Mouse (Mus musculus) stomach, postnatal 0 days (tissue): Measurements from ENCODE around the gene 1700109H08Rik. TPM values are rescaled to one million over a fixed set of nuclear protein-coding genes. Genes with fewer than 3 reads are reported as not detected.

Experiments used
- ATAC-seq: fragments of 200-750 bp; cut with Nextera tagmentation; 2 replicates; pipeline ENCODE4 v1.8.0; 2017; ENCODE audit not compliant: low FRiP score, low TSS enrichment
- DNase-seq: peaks from one replicate; pipeline ENCODE4 v3.0.0-alpha.2; 2016; ENCODE audit warnings: low spot score
- H3K27ac ChIP-seq: fragments of 300-500 bp; sonication (generic); replicated peaks from 2 replicates; pipeline ENCODE4 v1.5.1; 2014; ENCODE audit warnings: mild to moderate bottlenecking, control low read depth
- H3K27me3 ChIP-seq: fragments of 300-500 bp; sonication (generic); 2 replicates; pipeline ENCODE4 v1.6.1; 2014; ENCODE audit warnings: low read length; ENCODE audit not compliant: control insufficient read depth, insufficient read depth
- H3K36me3 ChIP-seq: fragments of 300-500 bp; sonication (generic); 2 replicates; pipeline ENCODE4 v1.6.1; 2014; ENCODE audit warnings: low read length, mixed read lengths; ENCODE audit not compliant: control insufficient read depth, insufficient read depth
- H3K4me1 ChIP-seq: fragments of 300-500 bp; sonication (generic); replicated peaks from 2 replicates; pipeline ENCODE4 v1.6.1; 2014; ENCODE audit warnings: antibody characterized with exemption; ENCODE audit not compliant: control insufficient read depth, insufficient read depth
- H3K4me2 ChIP-seq: fragments of 300-500 bp; sonication (generic); replicated peaks from 2 replicates; pipeline ENCODE4 v1.6.1; 2014; ENCODE audit warnings: low read depth, mild to moderate bottlenecking, control low read depth, moderate library complexity
- H3K4me3 ChIP-seq: fragments of 300-500 bp; sonication (generic); 2 replicates; pipeline ENCODE4 v1.5.1; 2014; ENCODE audit warnings: low read depth, low read length, control low read depth
- H3K9ac ChIP-seq: fragments of 300-500 bp; sonication (generic); 2 replicates; pipeline ENCODE4 v1.6.1; 2014; ENCODE audit warnings: mild to moderate bottlenecking, low read length, control low read depth, mixed read lengths
- H3K9me3 ChIP-seq: fragments of 300-500 bp; sonication (generic); 2 replicates; pipeline ENCODE4 v1.6.1; 2016; ENCODE audit warnings: low read length; ENCODE audit not compliant: control insufficient read depth
- CTCF ChIP-seq: IDR thresholded peaks from 2 replicates; pipeline ENCODE4 v1.5.1; 2016; ENCODE audit warnings: antibody characterized with exemption, low read depth, mild to moderate bottlenecking, moderate library complexity
- EP300 ChIP-seq: optimal IDR thresholded peaks from 2 replicates; pipeline ENCODE3; 2016; ENCODE audit warnings: antibody characterized with exemption
- WGBS: fragments of 180-500 bp; shearing (Covaris S2); extraction: QIAGEN DNeasy Blood & Tissue Kit; methylation state at CpG from one replicate; pipeline ENCODE4 v1.1.7; 2014; 5-methylcytosine and 5-hydroxymethylcytosine counted together
- polyA plus RNA-seq: library from polyadenylated mRNA; unstranded; fragments of >200 nt; fragmentation: Nextera tagmentation; extraction: Ambion mirVana; gene quantifications from 2 replicates; pipeline ENCODE4 v1.2.1, GENCODE M21; 2015

The 1700109H08Rik gene
- polyA plus RNA-seq, 1 experiment from 2014 or later = 0.91 TPM

DNA sequence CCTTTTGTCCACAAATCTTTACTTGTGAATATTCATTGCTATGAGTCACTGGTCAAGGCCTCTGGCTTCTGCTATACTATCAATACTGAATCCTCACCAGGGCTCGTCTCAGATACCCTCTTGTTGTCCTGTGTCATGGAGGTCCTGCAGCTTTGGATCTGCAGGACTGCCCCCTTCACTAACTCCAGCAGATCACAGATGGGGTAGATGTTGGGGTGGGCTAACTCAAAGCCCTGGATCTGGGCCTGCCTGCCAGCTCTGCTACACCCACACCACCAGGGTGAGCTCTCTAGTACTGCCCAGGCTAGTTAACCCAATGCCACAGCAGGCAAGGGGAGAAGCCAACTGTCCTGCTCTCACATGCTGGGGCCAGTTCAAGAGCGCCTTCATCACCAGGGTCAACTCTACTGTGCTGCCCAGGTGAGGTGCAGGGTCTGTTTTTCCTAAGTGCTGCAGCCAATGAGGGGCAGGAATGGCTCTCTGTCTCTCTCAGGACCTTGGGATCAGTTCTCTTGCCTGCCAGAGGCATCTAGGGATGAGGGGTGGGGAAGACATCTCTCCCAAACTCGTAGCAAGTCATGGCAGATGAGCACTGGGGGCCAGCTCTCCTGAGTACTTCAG lies 34.7 kb upstream of the 1700109H08Rik start:
- Histone ChIP-seq H3K9ac (no peak overlapping the region), H3K27ac (no peak overlapping the region), H3K36me3 (no peaks in the 10 kb centered on the region), H3K9me3 (no peaks in the 10 kb centered on the region), H3K4me1 (no peaks in the 10 kb centered on the region), H3K4me2 (no peak overlapping the region), H3K4me3 (no peak overlapping the region), H3K27me3 (no peaks in the 10 kb centered on the region; the same call in 1 of the 2 replicates)
- no peak for DNase-seq
- no peak for ATAC-seq
- TF ChIP-seq EP300 (no peak), CTCF (no peak)
- WGBS = 82% methylated on average over 3 of the region's 3 CpGs

DNA sequence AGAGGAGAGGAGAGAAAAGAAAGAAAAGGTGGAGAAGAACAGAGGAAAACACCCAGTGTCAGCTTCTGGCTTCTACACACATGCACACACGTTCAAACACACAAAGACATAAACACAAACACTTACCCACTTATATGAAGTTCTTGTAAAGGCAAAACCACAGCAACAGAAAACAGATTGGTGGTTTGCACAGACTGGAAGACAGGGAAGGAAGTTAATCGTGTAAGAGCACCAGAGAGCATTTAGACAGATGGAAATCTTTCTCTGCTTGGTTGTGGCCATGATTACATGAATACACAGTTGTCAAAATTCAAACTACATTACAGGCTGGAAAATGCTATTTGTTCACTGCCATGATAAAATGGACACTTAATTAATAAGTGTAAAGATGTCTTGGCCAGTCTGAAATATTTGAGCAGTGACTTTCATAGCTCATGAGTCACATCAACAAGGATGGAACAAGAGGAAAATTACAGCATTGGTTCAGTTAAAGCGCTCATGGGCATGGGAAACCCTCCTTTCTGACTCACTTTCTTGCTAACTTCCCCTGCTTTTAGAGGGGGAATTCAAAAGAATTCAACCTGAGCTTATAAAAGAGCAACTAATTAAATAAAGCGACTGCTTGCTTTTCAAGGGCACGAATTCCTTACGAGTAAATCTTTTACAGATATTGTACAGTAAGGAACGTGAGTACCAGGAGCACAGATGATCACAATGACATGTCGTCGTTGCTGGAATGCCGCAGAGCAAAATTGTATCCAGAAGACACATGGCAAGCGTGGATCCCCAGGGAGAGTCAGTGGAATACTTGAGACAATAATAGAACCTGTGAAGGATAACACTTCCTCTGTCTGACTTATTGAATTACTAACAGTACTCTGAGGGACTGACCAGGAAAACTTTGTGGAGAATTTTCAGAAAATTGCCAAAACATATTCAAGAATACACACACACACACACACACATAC lies 32.6 kb upstream of the 1700109H08Rik start:
- Histone ChIP-seq H3K9ac (no peak overlapping the region), H3K4me1 (no peaks in the 10 kb centered on the region), H3K36me3 (no peaks in the 10 kb centered on the region), H3K4me3 (no peak overlapping the region), H3K4me2 (no peak overlapping the region), H3K27me3 (no peaks in the 10 kb centered on the region; the same call in 1 of the 2 replicates), H3K9me3 (no peaks in the 10 kb centered on the region), H3K27ac (no peak overlapping the region)
- no peak for DNase-seq
- no peak for TF ChIP-seq CTCF
- TF ChIP-seq EP300 = no peak
- ATAC-seq = no peak
- 40% methylated on average over 11 of the region's 11 CpGs for WGBS

DNA sequence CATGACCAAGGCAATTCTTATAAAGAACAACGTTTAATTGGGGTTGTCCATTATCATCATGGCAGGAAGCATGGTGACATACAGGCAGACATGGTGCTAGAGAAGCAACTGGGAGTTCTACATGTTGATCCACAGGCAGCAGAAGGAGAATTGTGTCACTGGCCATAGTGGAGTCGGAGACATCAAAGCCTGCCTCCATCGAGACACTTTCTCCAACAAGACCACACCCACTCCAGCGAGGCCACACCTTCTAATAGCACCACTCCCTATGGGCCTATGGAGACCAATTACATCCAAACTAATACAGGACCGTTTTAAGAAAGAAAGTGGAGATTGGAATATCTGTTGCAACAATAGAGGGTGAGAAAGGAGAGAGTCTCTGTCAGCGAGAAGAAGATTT lies 29.5 kb upstream of the 1700109H08Rik start:
- WGBS = 72% methylated on average over 6 of the region's 6 CpGs
- DNase-seq = no peak
- no peak overlapping the region for H3K4me3 ChIP-seq
- TF ChIP-seq CTCF = no peak
- TF ChIP-seq EP300 = no peak
- H3K9ac ChIP-seq = no peak overlapping the region
- no peaks in the 10 kb centered on the region for H3K9me3 ChIP-seq
- H3K4me2 ChIP-seq = no peak overlapping the region
- no peaks in the 10 kb centered on the region; the same call in 1 of the 2 replicates for H3K27me3 ChIP-seq
- H3K36me3 ChIP-seq = no peaks in the 10 kb centered on the region
- no peak for ATAC-seq
- H3K4me1 ChIP-seq = no peaks in the 10 kb centered on the region
- no peak overlapping the region for H3K27ac ChIP-seq

DNA sequence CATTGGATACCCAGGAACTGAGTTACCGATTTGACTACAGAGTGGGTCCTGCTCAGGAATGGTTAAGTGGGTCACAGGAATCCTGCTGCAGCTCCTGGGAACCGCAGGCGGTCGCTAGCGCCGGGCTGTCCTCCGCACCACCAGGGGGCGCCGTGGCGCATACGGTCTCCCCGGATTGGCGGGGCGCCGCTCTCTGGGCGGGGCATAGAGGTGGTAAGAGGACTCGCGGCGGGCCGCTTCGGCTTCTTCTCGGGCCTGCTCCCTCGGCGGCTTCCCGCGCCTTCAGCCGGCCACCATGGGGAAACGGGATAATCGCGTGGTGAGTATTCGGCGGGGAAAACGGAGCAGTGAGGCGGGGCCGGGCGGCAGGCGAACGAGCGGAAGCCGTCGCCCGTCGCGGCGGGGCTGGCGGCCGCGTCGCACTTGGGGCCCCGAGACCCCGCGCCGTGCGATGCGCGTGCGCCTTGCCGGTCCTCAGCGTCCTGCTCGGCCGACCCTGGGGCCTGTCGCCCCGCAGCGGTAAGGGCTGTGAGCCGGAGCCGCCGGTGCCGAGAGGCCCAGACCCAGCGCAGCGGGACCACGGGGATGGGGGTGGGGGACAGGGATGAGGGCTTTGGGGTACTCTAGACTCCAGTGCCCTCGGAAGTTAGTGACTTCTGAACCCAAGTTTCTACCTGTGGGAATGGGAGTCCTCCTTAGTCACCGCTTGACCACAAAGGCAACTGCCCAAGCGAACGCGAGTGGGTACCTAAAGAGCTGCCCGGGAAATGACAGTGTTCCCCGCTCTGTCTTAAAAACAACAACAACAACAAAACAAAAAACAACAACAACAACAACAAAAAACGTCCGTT lies 27.5 kb upstream of the 1700109H08Rik start, which contains the start of gene Fam133b:
Gene Fam133b (plus strand): TSS at position 205 of the 851 bp plus-strand sequence.
- Histone ChIP-seq H3K4me1 (no peaks in the 10 kb centered on the region), H3K9me3 (no peaks in the 10 kb centered on the region), H3K27me3 (no peaks in the 10 kb centered on the region; the same call in 1 of the 2 replicates), H3K4me3 (peak within 1 kb of the TSS; percentile 94), H3K4me2 (peak within 1 kb of the TSS; percentile 82), H3K9ac (peak within 1 kb of the TSS; percentile 96), H3K27ac (peak within 1 kb of the TSS; percentile 89), H3K36me3 (no peaks in the 10 kb centered on the region)
- under 1% methylated on average over 58 of the region's 80 CpGs for WGBS
- TF ChIP-seq EP300 (no peak), CTCF (peak; percentile 94)
- peak; percentile 97 for ATAC-seq
- DNase-seq = peak; percentile 96

DNA sequence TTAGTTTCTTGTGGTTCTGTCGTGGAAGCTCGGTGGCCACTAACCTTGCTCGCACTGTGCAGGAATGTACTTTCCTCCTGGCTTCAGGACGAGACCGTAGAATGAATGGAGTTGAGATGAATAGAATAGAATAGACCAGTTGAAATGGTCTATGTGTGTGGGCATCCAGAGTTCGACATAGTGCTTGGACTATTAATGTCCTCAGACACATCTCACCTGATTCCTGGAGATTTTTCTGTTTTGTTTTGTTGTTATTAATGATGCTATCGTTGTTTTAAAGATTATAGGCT lies 26.9 kb upstream of the 1700109H08Rik start:
- no peaks in the 10 kb centered on the region for H3K36me3 ChIP-seq
- no peak for TF ChIP-seq CTCF
- no peak for TF ChIP-seq EP300
- peak overlapping the region; percentile 96 for H3K9ac ChIP-seq
- H3K27me3 ChIP-seq = no peaks in the 10 kb centered on the region; the same call in 1 of the 2 replicates
- no peaks in the 10 kb centered on the region for H3K9me3 ChIP-seq
- ATAC-seq (no peak; the same call in 1 of the 2 replicates), DNase-seq (no peak)
- WGBS = 11% methylated on average over 7 of the region's 7 CpGs
- H3K4me2 ChIP-seq = peak overlapping the region; percentile 82
- no peaks in the 10 kb centered on the region for H3K4me1 ChIP-seq
- H3K27ac ChIP-seq = no peak overlapping the region
- peak overlapping the region; percentile 94 for H3K4me3 ChIP-seq
